Mouse (Mus musculus) heart, postnatal 0 days (tissue): ENCODE measurements at regions not wholly inside any gene's neighbourhood (a gene's known extent, or its start where the extent isn't known, plus 50 kb on each side); places are given as distances from the start of the nearest gene placed in this dataset.
A peak's percentile ranks its signal among the peaks of the same experiment; 100 is the strongest.

Experiments used
- ATAC-seq: fragments of 200-750 bp; cut with Nextera tagmentation; 2 replicates; pipeline ENCODE4 v1.8.0; 2017; ENCODE audit warnings: low read depth, moderate number of reproducible peaks, moderate library complexity; ENCODE audit not compliant: insufficient read depth
- DNase-seq: peaks from one replicate; pipeline ENCODE4 v3.0.0-alpha.2; 2016; ENCODE audit warnings: low spot score
- H3K27ac ChIP-seq: fragments of 300-500 bp; sonication (generic); 2 replicates; pipeline ENCODE4 v1.5.1; 2014; ENCODE audit warnings: low read depth, mild to moderate bottlenecking
- H3K27me3 ChIP-seq: fragments of 300-500 bp; sonication (generic); 2 replicates; pipeline ENCODE4 v1.6.1; 2014; ENCODE audit warnings: low read length, mixed read lengths; ENCODE audit not compliant: control insufficient read depth, insufficient read depth
- H3K36me3 ChIP-seq: fragments of 300-500 bp; sonication (generic); replicated peaks from 2 replicates; pipeline ENCODE4 v1.6.1; 2014; ENCODE audit warnings: low read length, mixed read lengths; ENCODE audit not compliant: control insufficient read depth, insufficient read depth
- H3K4me1 ChIP-seq: fragments of 300-500 bp; sonication (generic); 2 replicates; pipeline ENCODE4 v1.6.1; 2014; ENCODE audit warnings: antibody characterized with exemption; ENCODE audit not compliant: control insufficient read depth, insufficient read depth
- H3K4me2 ChIP-seq: fragments of 300-500 bp; sonication (generic); 2 replicates; pipeline ENCODE4 v1.6.1; 2014; ENCODE audit warnings: low read depth, mild to moderate bottlenecking, low read length, moderate library complexity
- H3K4me3 ChIP-seq: fragments of 300-500 bp; sonication (generic); 2 replicates; pipeline ENCODE4 v1.5.1; 2014; ENCODE audit warnings: low read depth, low read length
- H3K9ac ChIP-seq: fragments of 300-500 bp; sonication (generic); replicated peaks from 2 replicates; pipeline ENCODE4 v1.6.1; 2014; ENCODE audit warnings: low read depth, low read length, mixed read lengths
- H3K9me3 ChIP-seq: fragments of 300-500 bp; sonication (generic); replicated peaks from 2 replicates; pipeline ENCODE4 v1.6.1; 2016; ENCODE audit warnings: low read length; ENCODE audit not compliant: control insufficient read depth
- CTCF ChIP-seq: IDR thresholded peaks from 2 replicates; pipeline ENCODE4 v1.5.1; 2016; ENCODE audit warnings: antibody characterized with exemption, control low read depth, low read depth
- EP300 ChIP-seq: IDR thresholded peaks from 2 replicates; pipeline ENCODE4 v1.6.1; 2016; ENCODE audit warnings: antibody characterized with exemption, low read depth
- WGBS: fragments of 180-500 bp; shearing (Covaris S2); extraction: QIAGEN DNeasy Blood & Tissue Kit; methylation state at CpG from one replicate; pipeline ENCODE4 v1.1.7; 2014; 5-methylcytosine and 5-hydroxymethylcytosine counted together

DNA sequence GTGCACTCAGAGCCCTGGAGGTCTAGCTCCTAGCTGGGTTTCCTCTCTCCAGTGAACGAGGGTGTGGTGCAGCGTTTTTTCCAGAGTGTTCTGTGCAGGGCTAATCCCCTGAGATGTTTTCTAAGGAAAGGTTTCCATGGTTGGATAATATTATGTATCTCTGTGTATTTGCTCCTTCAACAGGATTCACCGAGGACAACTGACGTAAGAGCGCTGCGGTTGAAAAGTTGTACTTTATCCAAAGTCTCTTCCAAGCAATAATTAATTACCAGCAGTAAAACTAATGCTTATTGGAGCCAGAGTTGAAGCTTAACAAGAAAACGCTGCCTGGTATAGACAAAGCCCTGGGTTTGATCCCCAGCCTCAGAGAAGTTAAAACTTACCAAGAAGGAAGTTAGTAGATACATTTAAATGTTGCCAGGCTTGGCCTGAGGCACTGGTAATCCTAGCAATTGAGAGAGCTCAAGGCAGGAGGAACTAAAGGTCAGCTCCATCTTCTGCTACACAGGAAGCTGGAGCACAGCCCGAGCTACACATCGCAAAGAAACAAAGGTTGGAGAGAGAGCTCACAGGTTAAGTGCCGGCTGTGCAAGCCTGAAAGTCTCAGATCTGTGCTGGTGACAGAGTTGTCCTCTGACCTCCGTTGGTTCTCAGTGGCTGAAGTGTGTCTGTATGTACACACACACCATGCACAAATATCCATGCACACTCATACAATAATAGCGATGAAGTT is 51.2 kb upstream of the Rap1b start:
- Histone ChIP-seq H3K4me2 (no peak overlapping the region), H3K4me3 (no peak overlapping the region), H3K36me3 (no peaks in the 10 kb centered on the region), H3K27ac (no peak overlapping the region), H3K9me3 (no peaks in the 10 kb centered on the region), H3K9ac (no peak overlapping the region), H3K4me1 (peaks cover 7% of the 10 kb centered on the region; the same call in 1 of the 2 replicates), H3K27me3 (no peaks in the 10 kb centered on the region; the same call in 1 of the 2 replicates)
- no peak for ATAC-seq
- TF ChIP-seq EP300 (no peak), CTCF (no peak)
- 60% methylated on average over 12 of the region's 12 CpGs for WGBS
- DNase-seq, result peak; percentile 46

DNA sequence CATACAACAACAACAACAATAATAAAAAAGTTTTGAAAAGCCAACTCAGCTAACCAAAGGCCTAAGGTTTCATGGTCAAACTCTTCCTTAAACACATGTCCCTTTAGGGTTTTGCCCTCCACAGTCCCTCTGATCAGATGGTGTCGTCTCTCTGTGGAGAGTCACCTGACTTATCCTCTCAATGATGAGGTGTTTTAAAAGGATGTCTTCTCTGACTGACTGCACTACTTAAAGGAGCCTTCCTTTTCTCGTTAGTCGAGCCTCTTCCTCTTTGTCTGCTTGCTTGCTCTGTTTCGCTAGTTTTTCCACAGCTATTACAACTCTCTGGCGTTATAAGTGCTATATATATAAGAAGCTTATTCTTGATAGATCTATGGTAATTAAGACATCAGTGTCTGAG is 51.9 kb upstream of the Rap1b start:
- Histone ChIP-seq H3K27me3 (no peaks in the 10 kb centered on the region; the same call in 1 of the 2 replicates), H3K27ac (no peak overlapping the region), H3K4me3 (no peak overlapping the region), H3K4me2 (no peak overlapping the region), H3K9me3 (no peaks in the 10 kb centered on the region), H3K4me1 (peaks cover 7% of the 10 kb centered on the region; the same call in 1 of the 2 replicates), H3K9ac (no peak overlapping the region), H3K36me3 (no peaks in the 10 kb centered on the region)
- ATAC-seq (no peak), DNase-seq (no peak)
- no peak for TF ChIP-seq EP300
- no peak for TF ChIP-seq CTCF
- 77% methylated on average over 5 of the region's 5 CpGs for WGBS

DNA sequence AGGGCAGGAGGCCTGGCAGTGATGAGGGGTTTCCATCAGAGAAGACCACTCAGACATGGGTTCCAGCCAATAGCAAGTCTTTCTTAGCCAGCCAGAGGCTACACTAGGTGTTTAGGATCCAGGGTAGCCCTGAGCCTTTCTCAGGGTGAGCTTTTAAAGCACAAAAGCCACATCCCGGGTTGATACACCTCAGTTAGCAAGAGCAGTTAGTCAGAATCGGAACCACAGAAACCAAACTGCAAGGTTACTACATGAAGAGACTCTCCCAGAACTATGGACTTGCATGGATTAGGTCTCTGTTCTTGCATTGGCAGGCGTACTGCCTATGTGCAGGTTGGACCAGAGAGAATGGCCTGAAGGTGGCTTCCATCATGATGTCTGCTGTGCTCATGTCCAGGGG is 52.6 kb upstream of the Rap1b start:
- H3K27me3 ChIP-seq, result no peaks in the 10 kb centered on the region; the same call in 1 of the 2 replicates
- no peak overlapping the region for H3K27ac ChIP-seq
- TF ChIP-seq CTCF (no peak), EP300 (no peak)
- ATAC-seq (no peak), DNase-seq (no peak)
- H3K4me2 ChIP-seq, result no peak overlapping the region
- WGBS, result 92% methylated on average over 3 of the region's 3 CpGs
- no peaks in the 10 kb centered on the region for H3K9me3 ChIP-seq
- H3K4me3 ChIP-seq, result no peak overlapping the region
- H3K36me3 ChIP-seq, result no peaks in the 10 kb centered on the region
- peaks cover 7% of the 10 kb centered on the region; the same call in 1 of the 2 replicates for H3K4me1 ChIP-seq
- no peak overlapping the region for H3K9ac ChIP-seq

DNA sequence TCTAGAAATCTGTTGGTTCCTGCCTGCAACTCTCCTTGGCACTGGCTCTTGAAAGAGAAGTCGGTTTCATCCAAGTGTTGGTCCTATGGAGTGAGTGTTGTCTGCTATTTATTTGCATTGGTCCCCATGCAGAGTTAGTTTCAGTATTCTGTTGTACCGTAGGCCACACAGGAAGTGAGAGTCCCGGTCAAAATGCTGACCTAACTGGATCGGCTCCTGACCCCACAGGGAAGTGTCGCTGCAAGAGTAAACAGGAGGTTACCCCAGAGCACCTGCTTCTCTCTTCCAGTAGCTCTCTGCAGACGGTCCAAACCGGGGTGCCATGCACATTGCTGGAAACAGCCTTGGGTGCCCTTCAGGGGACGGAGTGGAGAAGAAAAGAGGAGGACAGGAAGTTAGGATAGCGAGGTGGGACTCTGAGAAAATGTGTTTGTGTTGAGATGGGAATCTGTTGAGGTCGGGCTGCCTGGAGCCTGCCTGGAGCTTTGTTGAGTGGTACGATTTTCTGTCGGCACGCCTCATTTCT is 53.6 kb upstream of the Rap1b start:
- H3K9me3 ChIP-seq, result no peaks in the 10 kb centered on the region
- no peak overlapping the region for H3K4me3 ChIP-seq
- no peak overlapping the region for H3K9ac ChIP-seq
- ATAC-seq (peak; percentile 33), DNase-seq (peak; percentile 22)
- H3K4me1 ChIP-seq, result peaks cover 7% of the 10 kb centered on the region; the same call in 1 of the 2 replicates
- no peaks in the 10 kb centered on the region; the same call in 1 of the 2 replicates for H3K27me3 ChIP-seq
- WGBS, result 56% methylated on average over 13 of the region's 13 CpGs
- no peak overlapping the region for H3K27ac ChIP-seq
- no peaks in the 10 kb centered on the region for H3K36me3 ChIP-seq
- TF ChIP-seq CTCF (no peak), EP300 (no peak)
- peak overlapping the region; percentile 20; the same call in 1 of the 2 replicates for H3K4me2 ChIP-seq

DNA sequence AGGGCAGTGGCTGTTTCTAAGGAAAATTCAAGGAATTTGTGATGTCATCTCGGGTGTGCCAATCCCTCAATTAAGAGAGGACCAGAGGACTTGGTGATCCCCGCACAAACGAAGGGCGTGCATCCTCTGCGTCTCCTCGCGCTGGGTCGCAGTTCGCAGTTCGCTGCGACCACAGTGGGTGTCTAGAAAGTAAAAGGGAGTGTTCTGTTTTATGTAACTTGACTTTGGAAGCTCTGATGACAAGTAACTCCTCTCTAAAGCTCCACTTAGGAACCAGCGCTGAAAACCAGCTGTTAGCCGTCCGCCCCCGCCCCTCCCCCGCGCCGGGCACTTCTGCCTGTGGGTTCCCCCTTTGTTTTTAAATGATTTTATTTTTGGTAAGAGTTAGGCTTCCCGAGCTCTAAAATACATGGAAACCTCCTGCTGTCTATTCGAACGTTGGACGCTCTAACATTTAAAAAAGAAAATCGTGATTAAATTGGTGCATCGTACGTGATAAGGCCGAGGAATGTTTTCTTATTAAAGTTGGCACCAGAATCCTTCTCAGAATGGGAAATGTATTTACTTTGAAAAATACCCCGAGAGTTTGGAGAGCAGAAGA is 59.9 kb upstream of the Rap1b start:
- no peaks in the 10 kb centered on the region for H3K27me3 ChIP-seq
- H3K9ac ChIP-seq, result peak overlapping the region; percentile 47
- ATAC-seq (peak; percentile 77), DNase-seq (peak; percentile 78)
- peak overlapping the region; percentile 38 for H3K4me3 ChIP-seq
- H3K36me3 ChIP-seq, result no peaks in the 10 kb centered on the region
- H3K27ac ChIP-seq, result peak overlapping the region; percentile 83
- peak overlapping the region; percentile 75 for H3K4me2 ChIP-seq
- H3K9me3 ChIP-seq, result no peaks in the 10 kb centered on the region
- H3K4me1 ChIP-seq, result no peaks in the 10 kb centered on the region; the same call in 1 of the 2 replicates
- peak; percentile 44; the same call in 1 of the 2 replicates for TF ChIP-seq EP300
- no peak for TF ChIP-seq CTCF
- 5% methylated on average over 27 of the region's 27 CpGs for WGBS
